25 mouse cellular contexts compared by ENCODE assay signal in the genomic region with DNA sequence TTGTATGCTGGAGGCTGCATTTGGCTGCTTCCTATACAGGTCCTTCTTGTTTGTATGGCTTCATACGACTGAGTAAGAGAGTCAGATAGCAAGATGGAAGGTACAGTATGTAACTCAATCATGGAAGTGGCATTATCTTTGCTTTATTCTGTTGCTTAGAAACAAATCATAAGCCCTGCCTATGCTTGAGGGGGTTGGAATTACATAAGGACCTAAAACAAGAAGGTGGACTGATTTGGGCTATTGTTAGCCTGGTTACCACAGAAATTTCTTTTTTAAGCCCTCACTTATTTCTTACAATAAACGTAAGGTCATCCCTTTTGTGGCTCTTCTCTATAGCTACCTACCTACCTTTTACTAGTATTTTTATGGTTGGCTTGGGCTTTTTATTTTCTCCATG.
DNase-seq lines count a peak whose midpoint lies in the region; ATAC-seq and TF ChIP-seq lines count a peak whose summit lies in the region.
"Had no signal": no experiment of that assay in that cellular context is flagged by ENCODE, and none has a peak within 500 bp of the region (broad histone marks: within the 10 kb centered on the region; RNA-seq: fewer than 3 reads in every experiment).

No protein-coding gene starts in this region.

- H3K4me1 ChIP-seq in kidney, embryonic 15.5 days: peaks cover 15% of the 10 kb centered on the region
- H3K4me1 ChIP-seq in kidney, embryonic 16.5 days (ENCODE audit: insufficient read depth, low read length): peaks cover 17% of the 10 kb centered on the region
- H3K4me1 ChIP-seq in neural tube, embryonic 15.5 days: peaks cover 6% of the 10 kb centered on the region; the same call in 1 of the 2 replicates
- H3K4me1 ChIP-seq: hindbrain, embryonic 12.5 days; intestine, embryonic 15.5 days; liver, embryonic 12.5 days; midbrain, embryonic 12.5 days; stomach, embryonic 15.5 days had no signal

- H3K27me3 ChIP-seq in kidney, embryonic 15.5 days: no peaks in the 10 kb centered on the region
- no peaks in the 10 kb centered on the region for H3K27me3 ChIP-seq in kidney, embryonic 16.5 days (ENCODE audit: insufficient read depth, low read length)
- H3K27me3 ChIP-seq in neural tube, embryonic 15.5 days (replicated peaks): no peaks in the 10 kb centered on the region
- H3K27me3 ChIP-seq: CH12.LX; forebrain, embryonic 13.5 days; hindbrain, embryonic 12.5 days; intestine, embryonic 15.5 days; liver, embryonic 12.5 days; megakaryocyte, embryonic 14.5 days; midbrain, embryonic 12.5 days; stomach, embryonic 15.5 days had no signal

- H3K9me3 ChIP-seq in kidney, embryonic 15.5 days (replicated peaks): no peaks in the 10 kb centered on the region
- no peaks in the 10 kb centered on the region for H3K9me3 ChIP-seq in kidney, embryonic 16.5 days (ENCODE audit: low read length)
- no peaks in the 10 kb centered on the region for H3K9me3 ChIP-seq in neural tube, embryonic 15.5 days (replicated peaks)
- H3K9me3 ChIP-seq: forebrain, embryonic 13.5 days; hindbrain, embryonic 12.5 days; intestine, embryonic 15.5 days; liver, embryonic 12.5 days; megakaryocyte, embryonic 14.5 days; midbrain, embryonic 12.5 days; stomach, embryonic 15.5 days had no signal

- WGBS in kidney, embryonic 15.5 days: 62% methylated on average over 2 of the region's 2 CpGs
- WGBS in kidney, embryonic 16.5 days: 64% methylated on average over 2 of the region's 2 CpGs
- WGBS in neural tube, embryonic 15.5 days: 81% methylated on average over 2 of the region's 2 CpGs

- H3K4me2 ChIP-seq in kidney, embryonic 15.5 days: no peak overlapping the region
- H3K4me2 ChIP-seq in kidney, embryonic 16.5 days (replicated peaks; ENCODE audit: low read depth, low read length): no peak overlapping the region
- H3K4me2 ChIP-seq in neural tube, embryonic 15.5 days: no peak overlapping the region
- H3K4me2 ChIP-seq: forebrain, embryonic 13.5 days; hindbrain, embryonic 12.5 days; intestine, embryonic 15.5 days; liver, embryonic 12.5 days; midbrain, embryonic 12.5 days; stomach, embryonic 15.5 days had no signal

- no peak overlapping the region for H3K9ac ChIP-seq in kidney, embryonic 15.5 days
- no peak overlapping the region for H3K9ac ChIP-seq in kidney, embryonic 16.5 days (replicated peaks; ENCODE audit: low read length)
- no peak overlapping the region for H3K9ac ChIP-seq in neural tube, embryonic 15.5 days (replicated peaks)
- H3K9ac ChIP-seq: forebrain, embryonic 13.5 days; hindbrain, embryonic 12.5 days; intestine, embryonic 15.5 days; liver, embryonic 12.5 days; liver, postnatal 0 days; midbrain, embryonic 12.5 days; stomach, embryonic 15.5 days had no signal

- peak overlapping the region; percentile 38; the same call in 1 of the 2 replicates for H3K27ac ChIP-seq in kidney, embryonic 15.5 days
- H3K27ac ChIP-seq in kidney, embryonic 16.5 days (ENCODE audit: low read length): no peak overlapping the region
- H3K27ac ChIP-seq in left cerebral cortex, adult 2 months: peak overlapping the region; percentile 85
- no peak overlapping the region for H3K27ac ChIP-seq in neural tube, embryonic 15.5 days (replicated peaks)
- H3K27ac ChIP-seq: forebrain, embryonic 13.5 days; hindbrain, embryonic 12.5 days; hindbrain, postnatal 0 days; intestine, embryonic 15.5 days; liver, embryonic 12.5 days; midbrain, embryonic 12.5 days; stomach, embryonic 15.5 days had no signal

- H3K4me3 ChIP-seq in kidney, embryonic 15.5 days (replicated peaks): no peak overlapping the region
- no peak overlapping the region for H3K4me3 ChIP-seq in kidney, embryonic 16.5 days (ENCODE audit: low read length)
- no peak overlapping the region for H3K4me3 ChIP-seq in left cerebral cortex, adult 2 months
- H3K4me3 ChIP-seq in neural tube, embryonic 15.5 days (replicated peaks): no peak overlapping the region
- H3K4me3 ChIP-seq: forebrain, embryonic 13.5 days; hindbrain, embryonic 12.5 days; intestine, embryonic 15.5 days; liver, embryonic 12.5 days; megakaryocyte, embryonic 14.5 days; midbrain, embryonic 12.5 days; stomach, embryonic 15.5 days had no signal

- DNase-seq in frontal cortex, postnatal 14 days (ENCODE audit: low spot score in 2 of 2): no peak
- no peak for DNase-seq in left cerebral cortex, adult 2 months (ENCODE audit: extremely low spot score in 1 of 2, low spot score in 2 of 2)
- DNase-seq in left cerebral cortex, adult 18-20 months (ENCODE audit: low spot score in 2 of 2): no peak
- DNase-seq: adrenal gland, adult 2 months; cerebellum, adult 2 months; gastrocnemius, postnatal 25 days; heart, adult 18-20 months; kidney, postnatal 25 days; liver, postnatal 0 days; lung, postnatal 4 days; thymus, postnatal 14 days had no signal

- ATAC-seq in frontal cortex, adult (ENCODE audit: low TSS enrichment): peak; percentile 90
- no peak for ATAC-seq in kidney, embryonic 15.5 days (replicated peaks; ENCODE audit: low FRiP score)
- ATAC-seq in kidney, embryonic 16.5 days (ENCODE audit: low FRiP score, low TSS enrichment): no peak
- no peak for ATAC-seq in neural tube, embryonic 15.5 days (ENCODE audit: low FRiP score)
- ATAC-seq: activated CD4-positive, CD25-positive, alpha-beta regulatory T cell, adult 4 months; forebrain, embryonic 13.5 days; hindbrain, postnatal 0 days; liver, embryonic 12.5 days; liver, postnatal 0 days had no signal

- intact Hi-C loops in left cerebral cortex, adult 2 months (cut with DNase I): no loop called here

- no peak for TF ChIP-seq CTCF in left cerebral cortex, adult 2 months (IDR thresholded peaks at IDR 0.05)

- no peaks in the 10 kb centered on the region for H3K36me3 ChIP-seq in kidney, embryonic 15.5 days
- H3K36me3 ChIP-seq in kidney, embryonic 16.5 days (ENCODE audit: insufficient read depth, low read length): no peaks in the 10 kb centered on the region
- H3K36me3 ChIP-seq in neural tube, embryonic 15.5 days: no peaks in the 10 kb centered on the region
- H3K36me3 ChIP-seq: hindbrain, embryonic 12.5 days; intestine, embryonic 15.5 days; liver, embryonic 12.5 days; midbrain, embryonic 12.5 days; stomach, embryonic 15.5 days had no signal

Comparison
In these comparisons a context has a peak if more than half of its experiments do, and no peak if none do; other contexts are left out.
1. H3K27ac ChIP-seq: peak in kidney, embryonic 15.5 days (single experiment) and left cerebral cortex, adult 2 months (single experiment); none in kidney, embryonic 16.5 days (single experiment) and neural tube, embryonic 15.5 days (single experiment).